8 mouse cellular contexts compared by ENCODE assay signal in the genomic region with DNA sequence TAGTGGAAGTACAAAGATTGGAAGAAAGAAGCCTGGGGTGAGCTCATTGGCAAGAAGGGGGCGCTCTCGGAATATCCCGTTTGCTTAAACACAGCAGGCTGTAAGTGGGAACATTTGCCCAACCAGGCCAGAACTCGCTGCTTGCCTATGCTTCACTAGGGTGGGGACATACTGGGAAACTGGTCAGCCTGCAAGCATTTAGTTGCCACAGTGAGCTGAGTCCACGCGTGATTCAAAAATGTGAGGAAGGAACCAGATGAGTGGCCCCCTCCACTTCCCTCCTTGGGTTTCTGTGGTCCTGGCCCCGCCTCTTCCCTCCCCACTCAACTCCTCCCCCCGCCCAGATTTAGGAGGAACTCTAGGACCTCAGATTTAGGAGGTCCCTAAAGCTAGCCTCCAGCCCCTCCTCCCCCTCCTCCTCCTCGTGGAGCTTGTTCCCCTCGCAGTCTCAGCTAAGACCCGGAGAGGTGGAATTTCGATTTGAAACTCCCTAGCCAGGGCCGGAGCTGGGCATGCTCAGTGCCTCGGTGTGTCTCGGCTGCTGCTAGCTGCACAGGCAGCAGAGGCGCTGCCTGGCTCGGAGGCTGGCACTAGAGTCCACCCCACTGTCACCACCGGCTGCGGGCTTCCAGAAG. TPM values are rescaled to one million over a fixed set of nuclear protein-coding genes. Genes with fewer than 3 reads are reported as not detected.
DNase-seq lines count a peak whose midpoint lies in the region; ATAC-seq and TF ChIP-seq lines count a peak whose summit lies in the region.

TSS of gene Ptprr (plus strand) at position 369 of the 635 bp plus-strand sequence.

- peak within 1 kb of the TSS; percentile 69 for H3K4me3 ChIP-seq in forebrain, embryonic 15.5 days
- peak within 1 kb of the TSS; percentile 57 for H3K4me3 ChIP-seq in hindbrain, embryonic 16.5 days (ENCODE audit: low read length)
- peak within 1 kb of the TSS; percentile 17; the same call in 1 of the 2 replicates for H3K4me3 ChIP-seq in lung, postnatal 0 days (ENCODE audit: low read depth, low read length)

- TF ChIP-seq EP300 in lung, postnatal 0 days (IDR thresholded peaks at IDR 0.05), result no peak

- peak within 1 kb of the TSS; percentile 74 for H3K27ac ChIP-seq in forebrain, embryonic 15.5 days (replicated peaks)
- peak within 1 kb of the TSS; percentile 85 for H3K27ac ChIP-seq in hindbrain, embryonic 16.5 days (ENCODE audit: low read depth, low read length)
- H3K27ac ChIP-seq in lung, postnatal 0 days (ENCODE audit: low read length), result no peak within 1 kb of the TSS

- peak; percentile 100 for DNase-seq in MN1 (ENCODE audit: low spot score)
- DNase-seq in cerebellum, adult 11-12 months, result peak; percentile 96
- peak; percentile 86 to 89 for DNase-seq in layer of hippocampus, postnatal 36 days
- DNase-seq in lung, postnatal 0 days (ENCODE audit: low spot score), result peak; percentile 61
- DNase-seq in retina, postnatal 1 day, result peak; percentile 96

- peak; percentile 98 for ATAC-seq in forebrain, embryonic 15.5 days (replicated peaks)
- peak; percentile 97 for ATAC-seq in hindbrain, embryonic 16.5 days
- peak; percentile 49 for ATAC-seq in lung, postnatal 0 days
- ATAC-seq in inflammation-experienced regulatory T-cells, adult 6 months, result no peak

- TF ChIP-seq CTCF in lung, postnatal 0 days (IDR thresholded peaks at IDR 0.05), result peak; percentile 43

- peaks cover 17% of the 10 kb centered on the region for H3K4me1 ChIP-seq in forebrain, embryonic 15.5 days
- H3K4me1 ChIP-seq in hindbrain, embryonic 16.5 days (ENCODE audit: control insufficient read depth, insufficient read depth, low read depth, low read length), result 0 out of 2 replicates have a peak, but pooled peaks cover 2% of the 10 kb centered on the region
- peaks cover 5% of the 10 kb centered on the region; the same call in 1 of the 2 replicates for H3K4me1 ChIP-seq in lung, postnatal 0 days (ENCODE audit: insufficient read depth, low read depth, low read length)

- H3K36me3 ChIP-seq in forebrain, embryonic 15.5 days, result no peaks in the 10 kb centered on the region
- no peaks in the 10 kb centered on the region for H3K36me3 ChIP-seq in hindbrain, embryonic 16.5 days (ENCODE audit: control insufficient read depth, insufficient read depth, low read length)
- H3K36me3 ChIP-seq in lung, postnatal 0 days (ENCODE audit: insufficient read depth, low read length), result no peaks in the 10 kb centered on the region

- under 1% methylated on average over 19 of the region's 19 CpGs for WGBS in forebrain, embryonic 15.5 days
- under 1% methylated on average over 19 of the region's 19 CpGs for WGBS in hindbrain, embryonic 16.5 days
- WGBS in lung, postnatal 0 days, result under 1% methylated on average over 19 of the region's 19 CpGs

- H3K4me2 ChIP-seq in forebrain, embryonic 15.5 days (replicated peaks), result peak within 1 kb of the TSS; percentile 80
- peak within 1 kb of the TSS; percentile 68 for H3K4me2 ChIP-seq in hindbrain, embryonic 16.5 days (ENCODE audit: low read length)
- H3K4me2 ChIP-seq in lung, postnatal 0 days (replicated peaks; ENCODE audit: low read depth, low read length), result peak within 1 kb of the TSS; percentile 53

- H3K27me3 ChIP-seq in forebrain, embryonic 15.5 days, result no peaks in the 10 kb centered on the region
- H3K27me3 ChIP-seq in hindbrain, embryonic 16.5 days (replicated peaks; ENCODE audit: control insufficient read depth, insufficient read depth, low read length), result no peaks in the 10 kb centered on the region
- H3K27me3 ChIP-seq in lung, postnatal 0 days (replicated peaks; ENCODE audit: insufficient read depth, low read length), result peaks cover 3% of the 10 kb centered on the region; the same call in 1 of the 2 replicates

- H3K9ac ChIP-seq in forebrain, embryonic 15.5 days (replicated peaks), result peak within 1 kb of the TSS; percentile 63
- peak within 1 kb of the TSS; percentile 66 for H3K9ac ChIP-seq in hindbrain, embryonic 16.5 days (ENCODE audit: low read depth, low read length)
- H3K9ac ChIP-seq in lung, postnatal 0 days (replicated peaks; ENCODE audit: low read depth), result no peak within 1 kb of the TSS

- no peaks in the 10 kb centered on the region for H3K9me3 ChIP-seq in forebrain, embryonic 15.5 days
- H3K9me3 ChIP-seq in hindbrain, embryonic 16.5 days (ENCODE audit: control insufficient read depth, low read length), result no peaks in the 10 kb centered on the region; the same call in 1 of the 2 replicates
- no peaks in the 10 kb centered on the region for H3K9me3 ChIP-seq in lung, postnatal 0 days (ENCODE audit: low read length)

RNA-seq across cellular contexts. Expression of gene Ptprr, which starts in this region (rescaled TPM):
- 7.0 and 9.2 TPM in 2 replicates for polyA plus RNA-seq in forebrain, embryonic 15.5 days (2015; fragmentation: Nextera tagmentation; extraction: Ambion mirVana)
- polyA plus RNA-seq in hindbrain, embryonic 16.5 days (2015; fragmentation: Nextera tagmentation; extraction: Ambion mirVana), result 24.7 and 25.6 TPM in 2 replicates
- 10 to 100 TPM; 16.1 to 18.8 TPM for total RNA-seq in layer of hippocampus, postnatal 36 days (2021)
- 2.6 and 3.3 TPM in 2 replicates for polyA plus RNA-seq in lung, postnatal 0 days (2015; fragmentation: Nextera tagmentation; extraction: Ambion mirVana)
- polyA plus RNA-seq in inflammation-experienced regulatory T-cells, adult 6 months (2017; shearing (Covaris generic)), result under 1 TPM in 2 of 3 experiments, not detected in 1; 0.15 to 0.48 TPM

Comparison
In these comparisons a context has a peak if more than half of its experiments do, and no peak if none do; other contexts are left out.
1. H3K4me3 ChIP-seq: peak in every context shown above with its lines; median percentile 69 in forebrain, embryonic 15.5 days; 57 in hindbrain, embryonic 16.5 days; 17 in lung, postnatal 0 days.